Mouse (Mus musculus) cerebellum, postnatal 25 days (tissue): ENCODE data around the gene Nprl2.

Experiments
- DNase-seq, 2 experiments: peaks; one replicate each; pipeline ENCODE4 v3.0.0; 2021; ENCODE audit warnings: mixed read lengths in 2 of 2

Gene Nprl2

DNA sequence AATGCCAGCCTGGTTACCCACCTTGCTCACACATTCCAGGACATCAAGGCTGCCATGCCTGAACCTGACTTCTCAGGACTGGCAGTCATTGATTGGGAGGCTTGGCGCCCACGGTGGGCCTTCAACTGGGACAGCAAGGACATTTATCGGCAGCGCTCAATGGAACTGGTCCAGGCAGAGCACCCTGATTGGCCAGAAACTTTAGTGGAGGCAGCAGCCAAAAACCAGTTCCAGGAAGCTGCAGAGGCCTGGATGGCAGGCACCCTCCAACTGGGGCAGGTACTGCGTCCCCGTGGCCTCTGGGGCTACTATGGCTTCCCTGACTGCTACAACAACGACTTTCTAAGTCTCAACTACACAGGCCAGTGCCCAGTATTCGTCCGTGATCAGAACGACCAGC lies 35.8 kb downstream of the Nprl2 start:
- DNase-seq, result no peak

DNA sequence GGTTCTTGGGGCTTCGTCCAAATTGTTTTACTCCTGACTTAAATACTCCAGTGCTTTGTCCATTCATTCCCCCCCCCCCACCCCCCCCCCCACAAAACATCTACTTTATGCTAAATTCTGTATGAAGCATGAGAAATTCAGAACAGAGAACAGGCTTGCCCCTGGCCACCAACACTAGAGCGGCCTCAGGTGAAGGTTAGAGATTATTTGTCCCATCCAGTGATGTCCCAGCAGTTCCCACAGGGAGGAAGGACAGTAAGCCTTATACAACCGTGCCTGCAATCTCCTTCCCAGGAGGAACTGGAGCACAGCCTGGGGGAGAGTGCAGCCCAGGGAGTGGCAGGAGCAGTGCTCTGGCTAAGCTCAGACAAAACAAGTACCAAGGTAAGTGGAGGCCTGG lies 36.6 kb downstream of the Nprl2 start, which contains the start of gene Naa80:
Naa80 (plus strand) TSS at position 301 of the 400 bp plus-strand sequence.
- DNase-seq, result no peak

DNA sequence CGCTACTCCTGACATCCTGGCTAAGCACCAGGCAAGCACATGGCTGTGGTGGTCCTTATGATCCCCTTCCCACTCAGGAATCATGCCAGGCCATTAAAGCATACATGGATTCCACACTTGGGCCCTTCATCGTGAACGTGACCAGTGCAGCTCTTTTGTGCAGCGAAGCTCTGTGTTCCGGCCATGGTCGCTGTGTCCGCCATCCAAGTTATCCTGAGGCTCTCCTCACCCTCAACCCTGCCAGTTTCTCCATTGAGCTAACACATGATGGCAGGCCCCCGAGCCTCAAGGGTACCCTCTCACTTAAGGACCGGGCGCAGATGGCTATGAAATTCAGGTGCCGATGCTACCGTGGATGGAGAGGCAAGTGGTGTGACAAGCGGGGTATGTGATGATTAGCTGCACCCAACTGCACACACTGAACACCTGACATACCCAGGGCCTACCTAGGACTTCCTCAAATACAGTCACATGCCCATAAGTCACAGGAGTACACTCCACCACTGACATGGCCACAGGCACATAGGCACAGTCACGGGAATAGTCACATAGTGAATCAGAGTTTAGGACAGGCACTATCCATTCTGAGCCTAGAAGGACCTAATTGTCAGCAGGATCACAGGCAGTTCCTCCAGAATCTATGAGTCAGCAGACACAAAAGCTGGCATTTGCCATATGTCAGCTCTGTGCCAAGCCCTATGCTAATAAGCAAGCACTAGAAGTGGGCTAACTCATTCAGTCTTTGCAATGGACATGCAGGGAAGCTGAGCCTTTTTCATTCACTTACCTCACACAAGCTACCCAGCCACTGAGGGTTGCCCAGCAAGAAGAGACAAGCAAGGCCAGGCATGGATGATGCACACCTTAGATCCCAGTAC lies 37.2 kb downstream of the Nprl2 start:
- peak; percentile 59 to 67 for DNase-seq

DNA sequence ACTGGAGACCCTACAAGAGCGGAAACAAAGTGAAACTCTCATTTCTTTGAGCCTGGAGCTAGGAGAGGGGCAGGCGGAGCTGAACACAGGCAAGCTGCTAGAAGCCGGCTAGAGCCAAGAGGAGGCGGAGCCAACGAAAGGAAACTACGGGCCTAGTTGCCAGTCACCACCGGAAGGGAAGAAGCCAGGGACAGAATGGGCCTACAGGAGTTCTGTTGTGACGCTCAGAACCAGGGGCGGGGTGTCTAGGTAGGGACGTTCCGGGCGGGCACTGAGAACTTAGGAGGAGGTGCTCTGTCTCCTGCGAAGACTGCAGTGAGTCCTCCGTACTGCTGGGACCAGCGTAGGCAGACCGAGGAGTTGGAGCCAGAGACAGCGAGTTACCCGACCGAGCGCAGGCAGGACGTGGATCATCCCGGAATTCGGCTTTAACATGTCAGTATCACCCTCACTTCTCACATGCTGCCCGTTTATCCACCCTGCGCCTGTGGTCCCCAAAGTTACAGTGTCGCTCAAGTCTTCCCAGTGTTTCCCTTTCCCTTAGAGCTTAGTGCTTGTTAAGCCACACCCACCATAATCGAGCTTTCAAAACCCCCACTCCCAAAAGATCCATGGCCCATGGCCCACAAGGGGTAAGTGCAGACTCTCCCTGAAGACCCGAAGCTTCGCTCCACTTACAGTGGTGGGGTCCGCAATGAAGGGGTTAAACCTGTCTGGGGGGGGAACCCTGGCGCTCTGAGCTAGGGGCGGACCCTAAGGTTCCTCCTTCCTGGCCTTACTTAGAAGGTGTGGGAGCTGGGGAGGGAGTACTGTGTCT lies 38.7 kb downstream of the Nprl2 start, which contains the start of gene Hyal3:
Hyal3 (plus strand) TSS at position 318 of the 817 bp plus-strand sequence.
- peak; percentile 86 to 90 for DNase-seq

DNA sequence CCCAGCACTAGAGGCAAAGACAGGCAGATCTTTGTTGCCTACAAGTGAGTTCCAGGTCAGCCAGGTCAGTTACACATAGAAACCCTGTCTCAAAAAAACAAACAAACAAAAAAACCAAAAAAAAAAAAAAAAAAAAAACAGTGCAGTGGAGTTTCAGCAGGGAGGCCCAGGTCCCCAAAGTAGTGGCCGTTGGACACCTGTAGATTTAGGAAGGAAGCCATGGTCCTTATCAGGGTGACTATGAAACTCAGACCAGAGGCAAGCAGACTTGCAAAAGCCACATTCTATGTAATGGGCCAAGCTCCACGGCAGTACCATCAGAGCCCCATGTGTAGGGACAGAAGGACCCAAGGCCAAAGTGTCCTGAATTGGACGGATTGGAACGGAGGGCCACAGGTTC lies 39.6 kb downstream of the Nprl2 start:
- DNase-seq, result no peak

DNA sequence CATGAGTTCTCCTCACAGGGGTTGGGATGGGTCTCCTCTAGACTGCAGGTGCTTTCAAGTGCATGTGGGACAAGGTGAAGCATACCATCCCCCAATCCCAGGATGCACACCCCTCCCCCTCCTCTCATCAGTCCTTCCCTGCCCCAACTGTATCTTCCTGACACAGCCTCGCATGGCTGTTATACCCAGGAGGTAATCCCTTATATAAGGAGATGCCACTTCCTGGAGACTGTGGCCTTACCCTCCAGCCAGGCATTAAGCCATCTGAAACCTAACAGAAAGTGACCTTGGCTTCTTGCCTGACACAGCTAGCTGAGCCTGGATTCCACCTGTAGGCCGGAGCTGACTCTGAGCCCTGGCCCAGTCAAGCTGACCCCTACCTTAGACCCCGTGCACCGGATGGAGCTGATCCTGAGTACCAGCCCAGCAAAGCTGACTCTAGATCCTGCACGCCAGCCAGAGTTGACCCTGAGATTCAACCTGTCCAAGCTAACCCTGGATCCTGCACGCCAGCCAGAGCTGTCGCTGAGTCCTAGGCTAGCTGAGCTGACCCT lies 40.6 kb downstream of the Nprl2 start:
- no peak for DNase-seq

DNA sequence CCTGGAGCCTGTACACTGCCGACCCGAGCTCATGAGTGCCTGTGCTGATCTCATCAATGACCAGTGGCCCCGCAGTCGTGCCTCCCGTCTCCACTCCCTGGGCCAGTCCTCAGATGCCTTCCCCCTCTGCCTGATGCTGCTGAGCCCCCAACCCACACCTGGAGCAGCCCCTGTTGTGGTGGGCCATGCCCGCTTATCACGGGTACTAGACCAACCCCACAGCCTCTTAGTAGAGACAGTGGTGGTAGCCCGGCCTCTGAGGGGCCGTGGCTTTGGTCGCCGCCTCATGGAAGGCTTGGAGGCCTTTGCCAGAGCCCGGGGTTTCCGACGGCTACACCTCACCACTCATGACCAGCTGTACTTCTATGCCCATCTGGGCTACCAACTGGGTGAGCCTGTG lies 41.1 kb downstream of the Nprl2 start:
- no peak for DNase-seq

DNA sequence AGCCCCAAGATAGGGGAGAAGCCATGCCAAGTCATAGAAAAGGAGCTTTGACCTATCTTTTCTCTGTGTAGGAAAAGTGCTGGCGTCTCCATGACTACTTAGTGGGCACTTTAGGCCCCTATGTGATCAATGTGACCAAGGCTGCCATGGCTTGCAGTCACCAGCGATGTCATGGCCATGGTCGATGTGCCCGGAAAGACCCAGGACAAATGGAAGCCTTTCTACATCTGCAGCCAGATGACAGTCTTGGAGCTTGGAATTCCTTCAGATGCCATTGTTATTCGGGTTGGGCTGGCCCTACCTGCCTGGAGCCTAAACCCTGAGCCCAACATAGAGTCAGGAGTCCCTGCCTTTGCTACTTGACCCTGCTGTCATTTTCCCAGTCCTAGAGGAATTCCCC lies 44.5 kb downstream of the Nprl2 start:
- DNase-seq, result no peak

DNA sequence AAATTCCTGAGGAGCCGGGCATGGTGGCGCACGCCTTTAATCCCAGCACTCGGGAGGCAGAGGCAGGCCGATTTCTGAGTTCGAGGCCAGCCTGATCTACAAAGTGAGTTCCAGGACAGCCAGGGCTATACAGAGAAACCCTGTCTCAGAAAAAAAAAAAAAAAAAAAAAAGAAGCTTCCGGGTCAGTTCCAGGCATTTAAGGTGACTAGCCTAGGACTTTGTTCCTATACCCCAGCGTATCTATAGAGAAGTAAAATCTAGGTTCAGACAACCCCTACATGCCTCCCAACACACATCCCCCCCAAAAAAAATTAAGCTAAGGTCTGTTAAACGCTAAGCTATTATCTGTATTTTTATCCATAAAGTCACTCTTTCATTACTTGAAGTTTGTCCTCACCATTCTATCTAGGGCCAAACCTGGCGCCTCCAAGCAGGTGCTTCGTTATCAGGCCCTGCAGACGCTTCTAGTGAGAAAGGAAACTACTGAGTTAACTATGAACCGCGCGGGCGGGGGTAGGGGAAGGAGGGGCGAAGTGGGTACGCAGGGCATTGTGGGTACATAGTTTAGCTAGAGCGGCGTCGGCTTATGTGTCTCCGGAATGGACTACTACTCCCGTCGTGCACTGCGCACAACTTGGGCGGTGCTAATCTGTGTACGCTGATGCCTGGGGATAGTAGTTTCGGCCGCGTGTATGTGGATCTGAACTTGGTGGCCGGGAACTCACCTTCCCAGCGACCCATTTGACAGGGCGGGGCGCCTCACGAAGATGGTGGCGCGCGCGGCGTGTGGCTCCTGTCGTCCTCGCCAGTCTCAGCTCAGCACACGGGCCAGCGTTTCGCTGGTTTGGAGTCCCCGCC lies 45.2 kb downstream of the Nprl2 start, which contains the start of gene Ifrd2:
Ifrd2 (plus strand) TSS at position 669 of the 859 bp plus-strand sequence.
- peak; percentile 93 to 96 for DNase-seq

DNA sequence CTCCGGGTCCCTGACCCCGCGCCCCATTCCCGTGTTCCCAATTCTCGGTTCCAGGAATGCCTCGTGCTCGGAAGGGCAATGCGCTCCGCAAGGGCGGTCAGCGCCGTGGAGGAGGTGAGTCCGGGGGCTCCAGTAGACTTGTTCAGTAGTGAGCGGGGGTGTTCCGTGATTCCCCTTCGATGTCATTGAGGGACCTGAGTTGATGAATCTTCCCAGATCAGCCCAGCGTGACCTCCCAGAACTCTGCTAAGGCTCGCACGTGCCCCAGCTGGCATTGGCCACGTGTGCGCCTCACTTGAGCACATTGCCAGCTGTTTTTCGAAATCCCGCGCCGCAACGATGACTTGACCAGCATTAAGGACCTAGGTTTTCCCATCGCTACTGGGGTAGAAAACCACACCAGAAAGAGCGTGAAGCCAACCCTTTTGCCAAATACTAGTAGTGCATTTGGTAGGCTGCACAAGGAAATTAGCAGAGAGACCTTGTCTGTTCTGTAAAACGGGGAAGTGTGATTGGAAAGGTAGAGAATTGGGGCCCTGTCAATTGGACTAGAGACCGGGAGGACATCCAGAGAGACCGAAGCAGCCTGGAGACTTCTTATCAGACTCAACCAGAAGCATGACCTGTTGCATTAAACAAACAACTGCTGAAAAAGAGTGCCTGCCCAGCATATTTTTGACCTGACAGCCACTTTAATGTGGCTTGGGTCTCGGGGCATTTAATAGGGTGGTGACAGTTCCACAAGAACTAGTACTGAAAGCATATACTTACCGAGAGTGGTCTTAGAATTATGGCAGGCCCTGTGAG lies 46.0 kb downstream of the Nprl2 start:
- no peak for DNase-seq

DNA sequence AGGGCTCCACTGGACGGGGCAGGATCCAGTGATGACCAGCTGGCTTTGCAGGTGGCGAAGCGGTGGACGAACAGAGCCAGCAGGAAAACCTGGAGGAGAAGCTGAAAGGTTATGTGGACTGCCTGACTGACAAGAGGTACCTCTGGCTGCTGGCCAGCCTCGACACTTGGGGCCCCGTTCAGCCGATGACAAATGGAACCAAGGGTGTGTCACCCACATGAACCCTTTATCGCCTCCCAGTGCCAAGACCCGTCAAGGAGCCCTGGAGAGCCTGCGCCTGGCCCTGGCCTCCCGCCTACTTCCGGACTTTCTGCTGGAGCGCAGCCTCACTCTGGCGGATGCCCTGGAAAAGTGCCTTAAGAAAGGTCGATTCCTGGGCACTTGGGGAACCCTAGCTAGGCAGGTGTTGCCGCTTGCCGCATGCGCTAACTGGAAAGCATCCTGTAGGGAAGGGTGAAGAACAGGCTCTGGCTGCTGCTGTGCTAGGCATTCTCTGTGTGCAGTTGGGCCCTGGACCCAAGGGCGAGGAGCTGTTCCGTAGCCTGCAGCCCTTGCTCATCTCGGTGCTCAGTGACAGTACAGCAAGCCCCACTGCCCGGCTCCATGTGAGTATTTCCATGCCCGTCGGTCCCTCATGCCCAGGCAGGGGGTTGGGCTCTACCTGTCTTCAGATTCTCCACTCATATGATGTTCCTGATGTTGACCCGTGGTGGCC lies 48.2 kb downstream of the Nprl2 start:
- peak; percentile 41 to 57 for DNase-seq

DNA sequence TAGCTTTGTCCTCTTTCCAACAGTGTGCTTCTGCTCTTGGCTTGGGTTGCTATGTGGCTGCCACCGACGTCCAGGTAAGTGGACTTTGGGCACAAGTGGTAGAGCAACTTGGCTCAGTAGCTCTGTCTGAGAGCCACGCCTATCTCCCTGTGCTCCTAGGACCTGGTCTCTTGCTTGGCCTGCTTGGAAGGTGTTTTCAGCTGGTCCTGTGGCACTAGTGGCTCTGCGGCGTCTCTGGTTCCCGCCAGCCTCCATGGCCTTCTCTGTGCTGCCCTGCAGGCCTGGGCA lies 48.7 kb downstream of the Nprl2 start:
- DNase-seq, result no peak

DNA sequence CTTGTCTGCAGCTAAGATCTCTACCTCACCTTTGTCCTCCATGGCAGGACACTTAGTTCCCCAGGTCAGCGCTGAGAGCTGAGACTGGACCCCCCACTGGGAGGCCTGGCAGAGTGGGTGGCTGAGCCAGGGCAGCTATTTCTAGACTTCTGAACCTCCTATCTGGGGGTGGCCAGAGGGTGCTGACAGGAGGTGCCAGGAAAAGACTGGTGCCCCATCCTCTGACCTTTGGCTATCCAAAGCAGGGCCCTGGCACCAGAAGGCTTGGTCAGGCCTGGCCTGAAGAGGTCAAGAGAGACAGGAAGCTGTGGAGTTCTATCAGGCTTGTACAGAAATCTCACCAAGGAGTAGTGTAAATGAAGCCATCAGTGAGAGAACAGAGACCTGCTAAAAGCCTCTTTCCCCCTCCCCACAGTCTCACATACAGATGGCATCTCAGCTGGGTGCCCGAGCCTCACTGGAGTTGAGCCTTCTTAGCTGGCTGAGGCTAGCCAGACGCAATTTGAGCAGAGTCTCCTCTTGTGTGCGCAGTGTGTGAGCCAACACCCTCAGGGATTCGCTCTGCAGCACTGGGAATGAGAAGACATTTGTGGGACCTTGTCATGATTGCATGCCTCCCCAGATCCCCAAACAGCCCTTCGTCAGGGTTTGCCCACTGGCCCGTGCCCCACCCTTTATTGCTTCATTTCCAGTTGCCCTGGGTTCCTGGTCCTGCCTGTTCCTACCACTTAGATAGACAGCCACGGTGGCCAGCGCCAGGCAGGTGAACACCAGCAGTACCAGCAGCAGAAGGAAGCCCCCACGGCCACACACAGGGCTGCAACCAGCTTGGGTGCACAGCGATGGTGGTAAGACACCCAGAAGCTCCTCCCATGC lies 51.3 kb downstream of the Nprl2 start:
- peak; percentile 90 to 92 for DNase-seq

DNA sequence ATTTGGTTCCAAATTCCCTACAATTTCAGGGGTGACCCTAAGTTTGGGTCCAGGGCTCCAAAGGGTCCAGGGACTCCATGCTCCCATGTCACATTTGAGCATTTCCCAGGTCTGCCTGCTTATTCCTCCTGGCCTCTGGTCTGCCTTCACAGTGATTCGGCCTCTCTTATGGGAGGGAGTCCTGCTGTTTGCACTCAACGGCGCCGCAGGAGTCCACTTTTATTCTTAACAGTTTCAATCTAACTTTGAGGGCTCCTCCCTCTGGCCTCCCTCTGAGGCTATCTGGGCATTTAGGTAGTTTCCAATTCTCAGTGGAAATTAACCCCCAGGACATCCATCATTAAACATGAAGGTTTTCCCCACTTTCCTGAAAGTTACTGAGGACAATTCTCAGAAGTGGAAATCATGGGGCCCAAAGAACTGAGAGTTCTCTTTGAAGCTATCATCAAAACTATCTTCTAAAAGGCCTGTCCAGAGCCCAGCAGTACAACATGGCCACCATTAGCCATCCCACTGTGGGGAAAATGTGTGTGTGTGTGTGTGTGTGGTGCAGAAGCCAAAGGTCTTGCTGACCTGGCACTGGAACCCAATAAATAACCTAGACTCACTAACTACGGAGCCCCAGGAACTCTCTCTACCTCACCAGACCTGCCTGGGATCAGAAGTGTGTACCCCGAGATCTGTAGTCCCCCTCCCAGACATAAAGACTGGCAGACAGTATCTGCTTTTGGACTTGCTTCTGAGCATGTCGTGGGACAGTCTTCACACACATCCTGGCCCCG lies 52.4 kb downstream of the Nprl2 start:
- DNase-seq, result no peak
